Mouse (Mus musculus) frontal cortex, postnatal 25 days (tissue): ENCODE measurements around the gene Kptn.

Experiments used
- DNase-seq, 2 experiments: peaks; one replicate each; pipeline ENCODE4 v3.0.0; 2022; ENCODE audit warnings: low spot score in 2 of 2

Gene Kptn

DNA sequence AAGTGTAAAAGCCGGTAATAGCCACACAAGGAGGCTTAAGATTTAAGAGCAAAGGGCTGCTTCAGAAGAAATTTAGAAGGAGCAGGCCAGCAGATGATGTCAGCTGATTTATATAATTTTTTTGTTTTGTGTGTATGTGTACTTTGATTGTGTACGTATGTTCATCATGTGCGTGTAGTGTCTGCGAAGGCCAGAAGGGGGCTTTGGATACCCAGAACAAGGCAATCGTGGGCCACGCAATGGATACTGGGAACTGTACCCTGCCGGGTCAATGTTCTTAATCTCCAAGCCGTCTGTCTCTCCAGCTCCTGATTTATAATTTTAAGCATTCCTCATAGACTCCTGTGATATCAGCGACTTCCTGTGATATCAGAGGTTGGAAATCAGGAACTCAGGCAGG, 41.6 kb downstream of the Kptn start:
- DNase-seq = no peak

DNA sequence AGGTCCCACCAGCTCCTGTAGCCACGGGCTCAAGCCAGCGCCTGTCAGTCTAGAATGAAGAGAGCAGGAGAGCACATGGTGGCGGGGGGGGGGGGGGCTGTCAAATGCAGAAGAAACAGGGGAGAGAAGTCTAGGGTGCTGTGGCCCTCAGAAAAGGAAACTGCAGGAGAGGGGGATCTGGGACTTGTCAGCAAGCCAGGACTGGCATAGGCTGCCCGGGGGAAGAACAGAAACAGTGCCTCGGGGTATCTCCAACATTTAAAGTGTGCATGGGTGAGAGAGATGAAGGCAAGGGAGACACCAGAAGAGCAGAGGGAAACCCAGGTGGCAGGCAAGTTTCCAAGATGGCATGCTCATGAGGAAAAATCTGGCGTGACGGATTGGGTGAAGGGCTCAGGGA, 42.3 kb downstream of the Kptn start:
- no peak for DNase-seq

GRCm38 (mm10) chr7:16172141-16172581, 52.5 kb downstream of the Kptn start:
- DNase-seq = no peak

- DNase-seq = no peak
Observed at GRCm38 (mm10) chr7:16172586-16173140, 53.0 kb downstream of the Kptn start.

DNA sequence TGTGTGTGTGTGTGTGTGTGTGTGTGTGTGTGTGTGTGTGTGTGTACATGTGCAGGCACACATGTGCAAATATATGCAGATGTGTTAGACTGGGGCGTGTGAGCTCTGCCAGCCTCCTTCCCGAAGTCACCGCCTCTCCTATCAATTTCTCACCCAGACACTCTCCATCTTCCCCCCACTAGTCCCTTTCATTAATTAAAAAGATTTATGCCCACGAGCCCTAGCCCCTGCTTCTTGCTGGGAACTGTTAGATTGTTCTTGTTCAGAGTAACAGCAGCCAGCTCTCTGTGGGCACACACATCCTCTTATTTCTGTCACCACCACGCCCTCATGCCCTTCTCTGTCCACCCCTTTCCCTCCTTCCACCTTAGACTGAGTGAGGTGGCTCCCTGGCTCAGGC, 53.5 kb downstream of the Kptn start:
- DNase-seq = no peak

DNA sequence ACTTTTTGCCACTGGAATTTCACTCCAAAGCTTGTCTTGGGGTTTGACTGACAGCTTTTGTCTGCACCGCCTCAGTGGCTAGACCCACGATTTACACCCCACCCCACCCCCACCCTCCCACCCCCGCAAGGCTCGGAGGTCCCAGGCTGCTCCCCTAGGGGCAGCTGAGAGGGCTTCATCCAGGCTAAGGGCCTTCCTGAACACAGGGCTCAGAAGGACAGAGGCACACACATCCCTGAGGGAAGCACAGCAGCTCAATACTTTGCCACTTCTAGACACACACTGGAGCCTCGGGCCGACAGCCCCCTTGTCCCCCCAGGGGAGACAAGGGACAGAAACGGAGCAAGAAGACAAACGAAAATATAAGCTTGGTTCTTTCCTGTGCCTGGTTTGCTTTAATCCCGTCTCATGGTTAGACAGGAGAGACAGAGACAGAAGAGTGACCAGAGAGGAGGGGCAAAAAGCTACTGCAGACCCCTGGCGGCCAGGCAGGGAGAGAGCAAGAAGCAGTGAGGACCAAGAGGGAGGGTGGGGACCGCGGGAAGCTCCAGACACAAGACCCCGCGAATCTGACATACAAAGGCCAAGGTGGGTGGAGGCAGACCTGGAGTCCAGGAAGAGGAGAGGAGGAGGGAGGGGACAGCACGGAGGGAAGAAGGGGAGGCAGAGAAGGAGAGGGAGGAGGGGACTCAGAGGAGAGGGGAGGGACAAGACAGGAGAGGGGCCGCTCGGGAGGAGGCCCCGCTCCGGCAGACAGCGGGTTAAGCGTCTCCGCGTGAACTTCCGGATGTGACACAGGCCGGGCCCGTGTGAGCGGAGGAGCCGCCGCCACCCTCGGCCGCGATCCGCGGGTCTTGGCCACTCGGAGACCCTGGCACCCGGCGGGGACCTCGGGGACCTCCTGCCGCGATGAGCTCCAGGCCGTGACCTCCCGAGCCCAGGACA, 55.2 kb downstream of the Kptn start, which contains the start of gene Meis3:
Gene Meis3 (plus strand): TSS at position 494 of the 945 bp plus-strand sequence.
- DNase-seq = no peak

- no peak for DNase-seq
Observed at GRCm38 (mm10) chr7:16175542-16175931, 55.8 kb downstream of the Kptn start.
